Mouse (Mus musculus): Measurements from ENCODE around the gene Lrp10.

The Lrp10 gene

DNA sequence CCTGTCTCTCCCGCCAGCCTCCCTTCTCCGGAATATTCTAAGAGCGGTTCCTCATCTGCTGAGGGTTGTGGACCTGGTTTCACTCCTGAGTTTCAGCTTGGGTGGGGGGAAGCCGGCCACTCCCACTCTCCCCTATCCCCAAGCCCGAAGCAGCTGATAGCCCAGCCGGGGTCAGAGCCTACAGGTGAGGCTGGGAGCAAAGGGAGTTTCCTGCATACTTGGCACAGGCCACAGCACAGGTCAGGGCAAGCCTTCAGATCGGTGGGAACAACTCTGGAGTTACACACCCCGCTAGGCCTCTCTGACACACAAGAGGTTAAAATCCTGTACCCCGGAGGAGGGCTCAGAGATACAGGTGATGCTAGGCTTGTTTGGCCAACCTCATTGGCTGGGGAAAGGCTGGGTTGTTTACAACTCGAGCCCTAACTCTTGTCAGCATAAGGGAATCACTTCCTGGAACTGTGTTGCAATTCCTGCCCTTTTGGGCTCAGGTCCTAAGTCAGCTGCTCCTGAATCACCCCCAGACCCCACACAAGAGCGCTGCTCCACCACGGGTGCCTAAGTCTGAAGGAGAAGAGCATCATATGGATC, 29.9 kb upstream of the Lrp10 start:
- no peak for DNase-seq

DNA sequence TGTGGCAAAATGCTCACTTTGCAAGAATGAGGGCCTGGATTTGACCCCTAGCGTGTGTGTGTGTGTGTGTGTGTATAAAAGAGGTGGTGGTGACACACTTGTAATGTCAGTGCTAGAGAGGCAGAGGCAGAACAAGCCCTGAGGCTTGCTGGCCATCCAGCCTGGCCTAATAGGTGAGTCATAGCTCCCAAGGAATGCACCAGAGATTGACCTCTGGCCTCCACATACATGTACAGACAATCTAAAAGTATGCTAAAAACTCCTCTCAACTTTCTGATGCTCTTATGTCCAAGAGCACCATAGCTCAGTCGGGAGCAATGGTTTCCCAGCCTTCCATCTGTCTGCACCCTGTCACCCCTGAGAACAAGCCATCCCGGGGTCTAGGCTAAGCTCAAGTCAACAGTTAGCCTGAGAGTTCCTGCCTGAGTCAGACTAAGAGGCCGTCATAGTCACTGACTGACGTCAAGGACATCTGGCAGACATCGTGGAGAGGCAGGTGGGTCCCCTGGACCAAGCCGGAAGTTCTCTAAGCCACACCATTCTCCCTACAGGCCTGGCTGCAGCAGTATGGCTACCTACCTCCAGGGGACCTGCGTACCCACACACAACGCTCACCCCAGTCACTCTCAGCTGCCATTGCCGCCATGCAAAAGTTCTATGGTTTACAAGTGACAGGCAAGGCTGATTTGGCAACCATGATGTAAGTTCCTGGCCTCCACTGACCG, 28.6 kb upstream of the Lrp10 start:
- DNase-seq, result no peak

DNA sequence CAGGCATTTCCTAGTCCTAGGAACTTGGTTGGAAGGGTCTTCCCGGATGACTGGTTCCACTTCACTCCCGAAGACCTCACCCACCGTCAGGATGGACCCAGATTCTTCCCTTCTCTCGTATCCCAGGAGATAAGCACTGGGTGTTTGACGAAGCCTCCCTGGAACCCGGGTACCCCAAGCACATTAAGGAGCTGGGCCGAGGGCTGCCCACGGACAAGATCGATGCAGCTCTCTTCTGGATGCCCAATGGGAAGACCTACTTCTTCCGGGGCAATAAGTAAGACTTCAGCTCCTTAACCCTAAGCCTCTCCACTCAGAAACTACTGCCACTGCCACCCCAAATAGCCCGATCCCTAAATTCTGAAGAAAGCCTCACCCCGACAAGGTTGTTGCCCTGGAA, 24.8 kb upstream of the Lrp10 start:
- DNase-seq, result no peak

DNA sequence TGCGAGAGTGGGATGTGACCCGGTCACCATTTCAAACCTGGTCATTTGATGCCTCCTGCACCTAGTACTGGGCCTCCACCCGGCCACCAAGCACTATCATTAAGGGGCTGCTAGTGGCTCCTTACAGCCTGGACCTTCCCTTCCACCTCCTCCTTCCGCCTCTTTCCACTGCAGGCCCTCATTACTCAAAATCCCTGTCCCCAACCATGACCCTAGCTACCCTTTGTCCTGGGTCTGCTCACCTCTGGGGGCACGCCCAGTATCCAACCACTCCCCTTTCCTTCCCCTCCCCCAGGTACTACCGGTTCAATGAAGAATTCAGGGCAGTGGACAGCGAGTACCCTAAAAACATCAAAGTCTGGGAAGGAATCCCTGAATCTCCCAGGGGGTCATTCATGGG, 24.3 kb upstream of the Lrp10 start:
- DNase-seq, result no peak

DNA sequence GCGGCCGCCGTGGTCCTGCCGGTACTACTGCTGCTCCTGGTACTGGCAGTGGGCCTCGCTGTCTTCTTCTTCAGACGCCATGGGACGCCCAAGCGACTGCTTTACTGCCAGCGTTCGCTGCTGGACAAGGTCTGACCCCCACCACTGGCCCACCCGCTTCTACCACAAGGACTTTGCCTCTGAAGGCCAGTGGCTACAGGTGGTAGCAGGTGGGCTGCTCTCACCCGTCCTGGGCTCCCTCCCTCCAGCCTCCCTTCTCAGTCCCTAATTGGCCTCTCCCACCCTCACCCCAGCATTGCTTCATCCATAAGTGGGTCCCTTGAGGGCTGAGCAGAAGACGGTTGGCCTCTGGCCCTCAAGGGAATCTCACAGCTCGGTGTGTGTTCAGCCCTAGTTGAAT, 23.4 kb upstream of the Lrp10 start:
- DNase-seq, result no peak

DNA sequence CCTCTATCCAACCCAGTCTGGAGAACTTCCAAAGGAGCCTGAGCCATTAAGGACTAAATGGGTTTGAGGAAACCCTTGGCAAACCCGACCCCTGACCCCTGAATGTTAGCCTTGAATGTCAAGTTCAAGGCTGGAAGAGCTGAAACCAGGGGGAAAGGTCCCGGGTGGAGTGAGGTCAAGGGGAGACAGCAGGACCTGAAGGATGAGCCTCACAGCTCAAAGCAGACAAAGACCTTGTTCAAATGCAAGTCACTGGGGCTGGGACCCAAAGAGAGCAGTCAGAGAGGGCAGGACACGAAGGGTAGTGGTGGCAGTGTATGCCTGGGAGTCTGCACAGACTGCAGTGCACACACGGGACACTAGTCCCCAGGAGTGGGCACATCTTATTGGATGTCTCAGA, 22.6 kb upstream of the Lrp10 start:
- DNase-seq, result no peak

DNA sequence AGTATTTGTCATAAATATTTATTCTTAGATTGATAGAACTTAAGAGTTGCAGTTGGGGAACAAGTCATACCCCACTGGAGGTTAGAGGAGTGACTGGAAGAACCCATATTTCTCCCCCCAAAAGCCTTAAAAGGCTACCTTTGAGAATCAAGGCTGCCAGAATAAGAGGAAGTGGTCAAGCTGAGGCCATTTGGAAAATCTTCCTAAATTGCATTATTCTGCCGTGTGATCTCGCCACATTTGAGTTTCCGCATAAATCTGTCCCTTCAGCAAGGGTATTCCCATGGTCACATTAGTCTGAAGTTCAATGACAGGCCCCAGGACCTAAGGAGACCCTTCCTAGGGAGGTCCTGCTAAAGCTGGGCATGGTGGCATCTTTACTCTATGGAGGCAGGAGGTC, 21.4 kb upstream of the Lrp10 start:
- no peak for DNase-seq

DNA sequence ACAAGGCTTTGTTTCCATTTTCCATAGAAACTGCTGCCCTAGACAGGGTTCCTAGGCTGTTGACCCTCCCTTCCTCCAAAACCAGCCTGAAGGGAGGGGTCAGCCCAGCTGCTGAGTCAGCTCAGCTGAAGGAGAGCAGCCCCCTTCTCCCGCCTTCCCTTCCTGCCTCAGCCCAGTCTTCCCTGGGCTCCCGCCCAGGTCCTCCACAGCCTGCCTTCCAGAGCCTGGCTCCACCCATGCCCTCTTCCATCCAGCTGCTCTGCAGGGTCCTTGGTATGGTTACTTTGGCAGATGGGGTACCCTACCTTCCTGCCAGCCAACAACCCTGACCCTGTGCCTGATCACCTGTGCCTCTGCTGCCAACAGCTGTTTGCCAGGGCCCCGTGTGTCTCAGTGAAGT, 20.7 kb upstream of the Lrp10 start:
- DNase-seq, result peak; percentile 70

DNA sequence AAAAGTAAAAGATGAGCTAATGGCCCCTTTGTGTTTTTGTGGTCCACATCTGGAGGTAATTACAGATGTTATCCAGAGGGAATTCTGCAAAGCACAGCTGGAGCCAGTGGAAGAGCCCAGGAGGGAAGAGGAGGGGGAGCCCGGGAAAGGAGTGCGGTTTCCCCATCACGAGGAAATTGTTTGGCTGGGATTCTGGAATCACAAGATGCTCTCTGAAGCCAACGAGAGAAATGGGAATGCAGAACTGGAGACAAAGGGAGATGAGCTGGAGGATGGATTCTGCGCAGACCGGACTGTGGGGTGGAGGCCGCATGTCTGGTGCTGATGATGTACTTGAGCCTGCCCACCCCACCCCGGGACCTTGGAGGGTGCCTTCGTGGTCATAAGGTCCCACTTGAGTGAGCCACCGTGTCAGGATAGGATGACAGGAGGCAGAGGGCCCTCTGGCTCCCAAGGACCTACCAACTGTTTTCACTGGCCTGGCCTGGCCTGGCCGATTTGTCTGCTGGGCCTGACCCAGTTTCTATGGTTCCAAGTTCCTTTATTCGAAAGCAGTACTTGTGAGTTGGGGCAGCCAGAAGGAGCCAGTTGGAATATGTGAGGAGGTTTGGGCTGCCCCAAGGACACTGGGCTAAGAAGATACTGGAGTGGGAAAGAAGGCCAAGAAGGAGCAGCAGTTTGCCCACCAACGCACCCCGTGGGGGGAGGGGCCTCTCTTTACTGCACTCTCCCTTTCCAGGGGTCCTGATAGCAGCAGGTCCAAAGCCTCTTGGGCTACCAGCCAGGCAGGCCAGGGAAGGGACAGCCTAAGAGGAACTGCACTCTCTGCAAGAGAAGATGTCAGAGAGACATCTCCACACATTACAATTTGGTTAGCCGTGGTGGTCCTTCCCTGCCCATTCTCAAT, 20.0 kb upstream of the Lrp10 start:
- DNase-seq, result peak; percentile 45

DNA sequence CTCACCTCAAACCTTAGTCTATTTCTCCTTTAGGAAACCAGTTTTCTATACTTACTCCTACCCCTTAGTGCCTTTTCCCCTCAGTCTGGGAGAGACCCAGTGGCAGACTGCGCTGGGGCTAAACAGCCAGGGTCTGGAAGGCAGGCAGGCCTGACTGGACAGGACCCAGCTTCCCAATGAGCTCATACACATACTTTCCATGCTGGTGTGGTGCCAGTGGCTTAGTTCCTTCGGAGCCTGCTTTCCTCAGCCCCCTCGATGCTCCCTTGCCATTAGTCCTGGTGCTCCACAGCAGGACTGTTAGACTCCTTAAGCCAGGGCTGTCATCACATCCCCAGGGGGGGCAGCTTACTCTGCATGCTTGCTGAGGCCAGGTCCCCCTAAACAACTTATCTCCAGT, 18.5 kb upstream of the Lrp10 start:
- no peak for DNase-seq

DNA sequence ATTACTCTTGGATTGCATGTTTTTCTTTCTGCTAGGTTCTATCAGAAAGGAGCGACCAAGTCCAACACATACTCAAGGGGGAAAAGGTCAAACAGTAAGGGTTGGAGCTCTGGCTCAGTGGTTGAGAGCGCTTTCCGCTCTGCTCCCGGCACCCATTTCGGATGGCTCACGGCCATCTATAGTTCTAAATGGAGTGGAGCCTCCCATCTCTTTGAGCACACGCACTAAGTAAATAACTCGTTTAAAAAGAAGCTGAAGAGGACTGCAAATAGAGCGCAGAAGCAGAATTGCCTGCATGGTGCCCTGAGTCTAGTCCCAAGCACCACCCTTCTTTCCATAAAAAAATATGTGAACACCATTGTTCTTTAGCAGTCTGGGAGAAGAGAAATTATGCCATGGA, 10.4 kb upstream of the Lrp10 start:
- no peak for DNase-seq

DNA sequence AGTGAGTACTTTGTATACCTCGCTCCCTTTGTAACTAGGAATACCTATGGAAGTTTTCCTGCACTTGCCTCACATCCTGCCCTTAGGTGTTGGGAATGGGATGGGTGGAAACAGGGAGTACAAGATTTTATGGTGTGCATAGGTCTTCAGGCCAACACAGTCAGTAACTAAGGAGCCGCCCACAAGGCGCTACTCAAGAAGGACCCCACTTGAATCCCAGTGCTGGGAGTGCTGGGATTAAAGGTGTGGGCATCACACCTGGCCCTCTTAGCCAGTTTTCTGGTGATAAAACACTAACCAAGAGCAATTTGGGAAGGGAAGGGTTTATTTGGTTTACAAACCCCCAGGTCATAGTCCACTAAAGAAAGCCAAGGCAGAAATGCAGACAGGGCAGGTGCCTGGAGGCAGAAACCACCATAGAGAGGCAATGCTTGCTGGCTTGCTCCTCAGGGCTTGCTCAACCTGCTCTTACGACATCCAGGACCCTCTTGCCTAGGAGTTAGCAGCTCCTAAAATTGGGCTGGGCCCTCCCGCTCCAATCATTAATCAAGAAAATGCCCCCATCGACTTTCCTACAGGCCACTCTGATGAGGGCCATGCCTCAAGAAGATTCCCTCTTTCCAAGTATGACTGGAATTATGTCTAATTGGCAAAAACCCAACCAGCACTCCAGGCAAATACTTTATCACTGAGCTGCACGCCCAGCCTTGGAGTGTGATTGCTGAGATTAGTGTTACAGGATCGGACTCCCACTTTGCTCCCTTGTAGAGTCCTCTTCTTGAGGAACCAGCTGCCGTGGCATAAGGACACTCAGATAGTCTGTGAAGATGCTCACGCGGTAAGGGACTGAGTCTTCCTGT, 9.0 kb upstream of the Lrp10 start:
- DNase-seq, result no peak

DNA sequence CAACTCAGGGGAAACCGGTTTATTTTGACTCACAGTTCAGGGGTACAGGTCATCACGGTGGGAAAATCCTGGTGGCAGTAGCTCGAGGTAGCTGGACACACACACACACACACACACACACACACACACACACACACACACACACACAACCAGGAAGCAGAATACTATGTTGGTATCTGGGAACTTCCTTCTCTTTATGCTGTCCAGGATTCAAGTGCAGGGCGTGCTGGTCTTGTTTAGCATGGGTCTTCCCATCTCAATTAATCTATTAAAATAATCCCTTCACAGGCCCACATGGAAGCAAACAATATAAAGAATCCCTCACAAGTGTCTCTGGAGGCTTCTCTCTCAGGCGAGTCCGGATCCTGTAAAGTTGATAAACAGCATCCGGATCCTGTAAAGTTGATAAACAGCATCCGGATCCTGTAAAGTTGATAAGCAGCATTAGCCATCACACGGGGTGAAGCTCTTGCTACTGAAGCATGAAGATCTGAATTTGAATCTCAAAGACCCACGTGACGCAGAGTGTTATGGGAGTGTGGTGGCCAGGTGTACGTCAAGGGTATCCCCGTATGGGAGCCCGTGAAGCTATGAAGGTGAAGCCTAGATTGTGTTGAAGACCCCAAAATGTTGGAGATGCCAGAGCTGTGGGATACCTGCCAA, 5.9 kb upstream of the Lrp10 start:
- no peak for DNase-seq

DNA sequence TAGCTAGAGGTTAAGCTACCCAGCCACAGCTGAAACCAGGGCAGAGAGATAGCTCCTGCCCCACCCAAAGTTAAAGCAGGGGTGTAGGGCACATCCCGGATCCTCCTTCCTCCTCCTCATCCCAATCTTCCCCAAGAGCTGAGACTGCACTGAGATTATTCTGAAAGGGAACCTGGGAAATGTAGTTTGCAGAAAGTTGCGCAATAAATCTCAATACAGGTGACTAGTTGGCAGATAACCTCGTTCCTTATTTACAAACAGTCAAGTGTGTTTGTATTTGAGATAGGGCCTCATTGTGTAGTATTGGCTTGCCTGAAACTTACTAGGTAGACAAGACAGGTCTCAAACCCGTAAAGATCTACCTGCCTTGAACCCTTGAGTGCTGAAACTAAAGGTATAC, 1.8 kb upstream of the Lrp10 start:
- DNase-seq, result no peak

DNA sequence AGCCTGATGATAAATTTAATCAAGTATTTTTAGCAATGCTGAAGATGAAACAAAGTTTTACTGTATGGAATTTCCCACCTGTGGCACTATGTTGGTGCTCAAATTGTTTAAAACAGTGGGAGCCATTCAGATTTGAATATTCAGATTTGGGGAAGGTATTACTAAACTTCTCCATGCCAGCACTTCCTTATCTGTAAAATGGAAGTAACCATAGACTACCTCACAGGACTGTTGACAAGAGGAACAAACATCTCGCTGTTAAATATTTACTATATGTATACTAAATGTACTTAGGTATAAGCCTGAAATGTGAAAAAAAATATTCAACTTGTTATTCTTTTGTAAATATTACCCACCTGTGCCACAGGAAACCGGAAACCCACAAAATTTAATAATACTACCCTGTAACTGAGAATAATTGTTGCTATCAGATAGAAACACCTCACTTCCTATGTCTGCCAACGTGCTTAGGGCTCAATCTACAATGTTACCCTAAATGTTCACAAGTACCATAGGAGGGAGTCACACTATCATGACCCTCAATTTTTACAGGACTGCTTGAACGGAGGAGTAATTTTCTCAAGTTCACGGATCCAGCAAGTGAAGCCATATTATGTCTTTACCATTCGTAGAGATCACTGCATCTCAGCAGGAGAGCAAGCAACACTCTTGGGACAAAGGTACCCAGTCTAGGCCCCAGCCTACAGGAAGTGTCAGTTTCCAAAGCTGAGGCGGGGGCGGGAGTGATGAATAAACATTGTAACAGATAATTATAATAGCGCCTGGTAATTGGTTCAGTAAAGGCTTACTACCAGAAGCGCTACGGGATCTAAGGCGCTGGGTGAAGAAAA, 604 bp upstream of the Lrp10 start:
- DNase-seq, result no peak

DNA sequence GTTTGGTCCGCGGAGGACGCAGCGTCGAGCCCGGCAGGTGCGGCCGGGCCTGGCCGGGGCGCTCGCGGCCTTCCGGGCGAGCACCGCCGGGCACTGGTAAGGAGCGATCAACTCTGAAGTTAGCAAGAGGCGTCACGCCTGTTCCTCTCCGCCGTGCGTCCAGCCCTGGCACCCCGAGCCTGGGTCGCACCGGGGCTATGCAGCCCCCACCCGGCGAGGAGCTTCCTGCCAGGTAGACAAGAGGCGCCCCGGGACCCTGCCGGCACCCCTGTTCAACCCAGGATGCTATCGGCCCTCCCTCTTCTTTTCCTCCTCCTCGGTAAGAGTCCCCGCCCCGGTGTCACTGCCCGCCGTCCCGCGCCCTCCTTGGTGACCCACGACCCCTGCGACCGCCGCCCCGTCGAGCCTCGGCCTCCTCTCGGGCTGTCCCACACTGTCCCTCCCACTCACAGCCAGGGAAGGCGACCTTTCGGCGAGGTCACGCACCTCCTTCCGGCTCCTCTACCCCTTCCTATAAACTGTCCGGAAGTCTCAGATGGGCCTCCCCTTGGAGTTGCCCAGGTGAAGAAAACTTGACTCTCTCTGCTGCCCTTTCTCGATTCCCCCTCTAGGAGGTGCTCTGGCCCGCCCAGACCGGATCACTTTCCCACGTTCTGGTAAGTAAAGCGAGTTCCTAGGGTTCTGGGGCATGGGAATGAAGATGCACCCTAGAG, 512 bp downstream of the Lrp10 start:
- DNase-seq, result peak; percentile 84

DNA sequence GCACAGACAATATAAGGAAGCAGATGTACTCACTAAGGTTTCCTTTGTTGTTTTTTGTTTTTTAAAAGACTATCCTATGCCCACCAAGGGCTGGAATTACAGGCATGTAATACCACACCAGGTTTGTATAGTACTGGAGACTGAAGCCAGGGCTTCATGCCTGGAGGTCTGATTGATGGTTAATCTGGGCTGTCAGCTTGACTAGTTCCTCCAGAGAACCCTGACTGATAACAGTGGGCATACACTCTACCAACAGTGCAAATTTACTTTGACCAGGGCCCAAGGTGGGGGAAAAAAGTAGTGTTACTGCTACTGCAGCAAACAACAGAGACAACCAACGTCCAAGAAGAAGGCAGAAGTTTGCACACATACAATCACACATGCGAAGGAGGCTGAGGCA, 7.5 kb downstream of the Lrp10 start:
- no peak for DNase-seq

DNA sequence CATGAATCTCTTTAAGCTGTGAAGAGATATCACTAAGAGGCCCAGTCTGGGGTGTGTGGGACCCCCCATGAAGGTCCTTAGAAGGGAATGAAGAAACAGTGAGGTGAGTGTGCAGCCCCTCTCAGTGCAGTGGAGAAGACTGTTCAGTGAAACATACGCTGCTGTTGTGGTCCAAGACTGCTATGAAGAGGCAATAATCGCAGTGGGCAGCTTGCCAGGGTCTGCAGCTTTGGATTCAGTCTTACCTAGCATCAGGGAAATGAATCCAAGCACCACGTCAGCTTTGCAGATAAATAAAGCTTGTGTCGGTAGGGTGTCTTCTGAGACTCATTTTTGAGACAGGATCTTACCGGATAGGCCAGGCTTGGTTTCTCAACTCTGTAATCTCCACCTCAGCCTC, 8.7 kb downstream of the Lrp10 start:
- DNase-seq, result no peak

DNA sequence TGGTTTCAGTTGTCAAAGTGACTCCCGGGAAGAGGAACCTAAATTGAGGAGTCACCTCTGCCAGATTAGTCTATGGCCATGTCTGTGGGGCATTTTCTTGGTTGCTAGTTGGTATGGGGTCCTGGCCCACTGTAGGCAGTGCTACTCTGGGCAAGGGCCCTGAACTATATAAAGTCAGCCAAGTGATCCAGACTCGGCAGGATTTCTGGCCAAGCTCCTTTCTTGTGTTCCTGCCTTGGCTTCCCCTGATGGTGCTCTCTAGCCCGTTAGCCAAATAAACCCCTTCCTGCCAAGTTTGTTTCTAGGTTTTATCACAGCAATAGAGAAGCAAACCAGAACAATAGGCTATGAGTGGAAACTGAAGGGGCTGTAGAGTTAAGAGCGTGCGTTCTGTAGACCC, 10.8 kb downstream of the Lrp10 start:
- DNase-seq, result no peak

DNA sequence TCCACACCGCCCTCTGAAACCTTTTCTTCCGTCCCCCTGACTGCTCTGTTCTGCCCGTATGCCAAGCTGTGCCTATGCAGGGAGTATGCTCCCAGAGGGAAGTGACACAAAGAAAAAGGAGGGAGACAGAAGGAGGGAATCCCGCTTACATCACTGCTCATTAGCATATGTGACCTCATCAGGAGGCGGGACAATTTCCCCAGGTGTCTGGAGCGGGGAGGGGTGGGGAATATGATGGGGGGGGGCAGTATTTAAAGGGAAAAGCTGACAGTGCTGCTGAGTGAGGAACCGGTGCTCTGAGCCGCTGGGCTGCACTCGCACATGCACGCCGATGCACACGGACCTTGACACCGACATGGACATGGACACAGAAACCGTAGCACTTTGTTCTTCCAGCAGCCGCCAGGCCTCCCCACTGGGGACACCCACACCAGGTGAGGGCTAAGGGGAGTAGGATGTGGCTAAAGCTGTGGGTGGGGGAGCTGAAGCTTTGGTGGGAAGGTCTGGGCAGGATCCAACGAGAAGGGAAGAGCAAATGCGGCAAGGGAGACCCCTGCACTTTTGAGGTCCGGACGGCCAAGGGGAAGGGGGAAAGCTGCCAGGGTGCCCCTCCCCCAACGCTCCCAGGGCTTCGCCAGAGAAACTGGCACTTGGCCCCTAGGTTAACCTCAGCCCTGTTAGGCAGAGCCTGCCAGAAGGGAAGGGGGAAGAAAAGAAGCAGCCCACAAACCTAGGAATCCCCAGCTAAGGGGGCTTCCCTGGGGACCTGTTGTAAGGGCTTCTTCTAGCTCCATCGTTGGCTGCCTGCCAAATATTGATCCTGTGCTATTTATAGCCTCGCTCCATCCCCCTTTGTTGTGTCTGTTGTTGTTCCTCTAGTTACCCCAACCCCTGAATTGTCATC, 12.3 kb downstream of the Lrp10 start, which contains the start of gene Rem2:
Rem2 (plus strand) TSS at position 160 of the 904 bp plus-strand sequence.
- DNase-seq, result peak; percentile 83

Data from embryo, embryonic 11 days (tissue).